Mouse (Mus musculus) thymus, adult 2 months (tissue): ENCODE results near the gene Fbxl18. TPM values are rescaled to one million over a fixed set of nuclear protein-coding genes. Genes with fewer than 3 reads are reported as not detected.
A peak's percentile ranks its signal among the peaks of the same experiment; 100 is the strongest.

ENCODE experiments used
- DNase-seq: peaks from one replicate; pipeline ENCODE4 v3.0.0; 2021
- H3K27ac ChIP-seq: fragments of 200-500 bp; 2 replicates; pipeline ENCODE4 v1.5.1; 2012; ENCODE audit warnings: low read length, control low read depth; ENCODE audit not compliant: control insufficient read depth, insufficient read depth
- H3K27me3 ChIP-seq: fragments of 200-500 bp; 2 replicates; pipeline ENCODE4 v1.6.1; 2012; ENCODE audit warnings: mild to moderate bottlenecking, low read length, moderate library complexity, mixed read lengths; ENCODE audit not compliant: control insufficient read depth, insufficient read depth
- H3K36me3 ChIP-seq: fragments of 200-500 bp; 2 replicates; pipeline ENCODE4 v1.6.1; 2012; ENCODE audit warnings: mild to moderate bottlenecking, low read length, moderate library complexity; ENCODE audit not compliant: control insufficient read depth, insufficient read depth
- H3K4me1 ChIP-seq: fragments of 200-500 bp; replicated peaks from 2 replicates; pipeline ENCODE4 v1.6.1; 2012; ENCODE audit warnings: low read length; ENCODE audit not compliant: control insufficient read depth, insufficient read depth
- H3K4me3 ChIP-seq: fragments of 200-500 bp; 2 replicates; pipeline ENCODE4 v1.5.1; 2012; ENCODE audit warnings: mild to moderate bottlenecking, low read length, control low read depth, moderate library complexity; ENCODE audit not compliant: control insufficient read depth, insufficient read depth
- CTCF ChIP-seq: fragments of 200-500 bp; IDR thresholded peaks from 2 replicates; pipeline ENCODE4 v1.5.1; 2012; ENCODE audit warnings: mild to moderate bottlenecking, control low read depth, low read length, moderate library complexity, borderline replicate concordance; ENCODE audit not compliant: control insufficient read depth, poor library complexity, insufficient read depth; ENCODE audit errors: extremely low read depth
- POLR2A ChIP-seq: fragments of 200-500 bp; IDR thresholded peaks from 2 replicates; pipeline ENCODE4 v1.6.1; 2012; ENCODE audit warnings: mild to moderate bottlenecking, low read length, control low read depth, moderate library complexity; ENCODE audit not compliant: control insufficient read depth, poor library complexity, insufficient read depth; ENCODE audit errors: extremely low read depth
- WGBS: fragments of 180-500 bp; shearing (Covaris S2); methylation state at CpG from one replicate; pipeline ENCODE4 v1.1.7; 2018; 5-methylcytosine and 5-hydroxymethylcytosine counted together
- polyA plus RNA-seq: library from polyadenylated mRNA; depleted of rRNA; stranded (reverse); fragments of >200 nt; gene quantifications from 2 replicates; pipeline ENCODE4 v1.2.3, GENCODE M21; 2012

Fbxl18 gene
- polyA plus RNA-seq, 1 experiment: 25.8 TPM

DNA sequence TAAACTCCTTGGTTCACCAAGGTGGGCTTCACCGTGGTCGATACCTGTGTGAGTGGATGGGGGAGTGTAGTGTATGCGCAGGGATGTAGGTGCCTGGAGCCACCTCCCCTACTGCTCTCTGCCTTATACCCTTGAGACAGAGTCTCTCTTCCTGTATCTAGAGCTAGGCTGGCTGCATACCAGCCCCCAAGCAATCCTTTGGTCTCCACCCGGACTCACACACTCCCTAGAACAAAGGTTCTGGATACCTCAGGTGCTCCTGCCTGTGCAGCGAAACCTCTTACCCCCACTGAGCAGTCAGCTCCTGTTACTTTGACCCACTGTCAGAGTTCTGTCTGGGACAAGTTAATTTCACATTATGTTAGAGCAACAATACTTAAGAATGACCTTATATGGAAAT lies 69.6 kb downstream of the Fbxl18 start:
- no peak overlapping the region for H3K27ac ChIP-seq
- 92% methylated on average over 5 of the region's 5 CpGs for WGBS
- DNase-seq: no peak
- no peak overlapping the region for H3K4me3 ChIP-seq
- peaks cover 15% of the 10 kb centered on the region; the same call in 1 of the 2 replicates for H3K27me3 ChIP-seq
- H3K4me1 ChIP-seq: no peaks in the 10 kb centered on the region
- TF ChIP-seq POLR2A (no peak), CTCF (no peak)
- H3K36me3 ChIP-seq: no peaks in the 10 kb centered on the region

DNA sequence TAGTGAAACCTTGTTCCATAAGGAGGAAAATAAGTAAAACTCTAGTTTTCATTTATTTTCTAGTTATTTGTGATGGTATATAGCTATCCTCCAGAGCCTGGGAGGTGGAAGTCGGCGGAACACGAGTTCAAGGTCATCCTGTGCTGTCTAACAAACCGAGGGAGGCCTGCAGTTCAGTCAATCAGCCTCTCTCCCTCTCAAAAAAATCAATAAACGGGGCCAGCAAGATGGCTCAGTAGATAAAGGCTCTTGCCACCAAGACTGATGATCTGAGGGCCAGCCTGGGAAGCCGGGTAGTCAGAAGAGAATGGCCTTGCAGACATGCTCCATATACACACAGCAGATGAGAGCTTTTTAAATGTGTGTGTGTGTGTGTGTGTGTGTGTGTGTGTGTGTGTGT lies 71.1 kb downstream of the Fbxl18 start:
- TF ChIP-seq CTCF: no peak
- no peak for TF ChIP-seq POLR2A
- Histone ChIP-seq H3K4me1 (no peaks in the 10 kb centered on the region), H3K27me3 (peaks cover 21% of the 10 kb centered on the region; the same call in 1 of the 2 replicates), H3K4me3 (no peak overlapping the region), H3K36me3 (no peaks in the 10 kb centered on the region), H3K27ac (no peak overlapping the region)
- WGBS: 88% methylated on average over 6 of the region's 6 CpGs
- DNase-seq: no peak

DNA sequence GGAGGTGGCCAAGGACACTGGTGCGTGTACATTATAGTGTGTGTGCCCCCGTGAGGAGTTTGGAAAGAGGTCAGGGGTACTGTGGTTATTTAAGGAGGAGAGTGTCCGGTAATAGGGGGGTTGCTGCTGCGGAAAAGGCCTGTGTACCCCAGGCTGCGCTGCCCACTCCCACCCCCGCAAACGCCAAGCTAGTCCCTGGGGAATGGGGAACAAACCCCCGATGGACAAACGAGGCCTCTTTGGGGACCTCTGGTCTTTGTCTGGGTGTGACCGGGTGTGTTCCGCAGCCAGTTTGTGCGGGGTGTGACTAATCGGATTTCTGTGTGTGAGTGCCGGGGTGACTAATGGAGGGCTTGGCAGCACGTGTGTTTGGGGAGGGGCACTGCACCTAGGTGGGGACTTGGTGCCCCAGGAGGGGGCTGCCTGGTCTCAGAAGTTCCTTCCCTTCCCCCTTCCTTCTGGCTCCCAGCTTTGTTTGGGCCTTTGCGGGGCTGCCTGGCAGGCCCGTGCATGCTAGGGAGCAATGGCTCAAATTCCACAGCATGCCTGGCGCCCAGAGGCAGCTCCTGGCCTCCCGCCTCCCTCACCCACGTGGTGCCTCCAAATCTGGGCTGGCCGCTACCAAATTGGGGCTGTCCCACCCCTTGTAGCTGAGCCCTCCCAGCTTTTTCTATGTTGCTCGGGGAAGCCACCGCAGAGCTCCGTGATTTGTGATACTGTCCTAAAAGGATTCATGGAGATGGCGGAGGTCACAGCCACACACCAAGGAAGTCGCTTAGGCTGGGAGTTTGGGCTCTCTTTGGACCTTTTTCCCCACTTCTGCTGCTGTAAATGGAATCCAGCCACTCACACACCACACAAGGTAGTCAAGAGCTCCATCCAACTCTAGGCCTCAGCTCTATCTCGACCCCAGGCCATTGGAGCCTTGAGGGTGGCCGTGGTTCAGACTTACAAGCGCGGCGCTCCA lies 71.8 kb downstream of the Fbxl18 start:
- Histone ChIP-seq H3K27me3 (peaks cover 21% of the 10 kb centered on the region; the same call in 1 of the 2 replicates), H3K4me3 (no peak overlapping the region), H3K36me3 (no peaks in the 10 kb centered on the region), H3K27ac (peak overlapping the region; percentile 10; the same call in 1 of the 2 replicates), H3K4me1 (no peaks in the 10 kb centered on the region; the same call in 1 of the 2 replicates)
- no peak for TF ChIP-seq CTCF
- TF ChIP-seq POLR2A: no peak
- no peak for DNase-seq
- WGBS: 37% methylated on average over 31 of the region's 31 CpGs

DNA sequence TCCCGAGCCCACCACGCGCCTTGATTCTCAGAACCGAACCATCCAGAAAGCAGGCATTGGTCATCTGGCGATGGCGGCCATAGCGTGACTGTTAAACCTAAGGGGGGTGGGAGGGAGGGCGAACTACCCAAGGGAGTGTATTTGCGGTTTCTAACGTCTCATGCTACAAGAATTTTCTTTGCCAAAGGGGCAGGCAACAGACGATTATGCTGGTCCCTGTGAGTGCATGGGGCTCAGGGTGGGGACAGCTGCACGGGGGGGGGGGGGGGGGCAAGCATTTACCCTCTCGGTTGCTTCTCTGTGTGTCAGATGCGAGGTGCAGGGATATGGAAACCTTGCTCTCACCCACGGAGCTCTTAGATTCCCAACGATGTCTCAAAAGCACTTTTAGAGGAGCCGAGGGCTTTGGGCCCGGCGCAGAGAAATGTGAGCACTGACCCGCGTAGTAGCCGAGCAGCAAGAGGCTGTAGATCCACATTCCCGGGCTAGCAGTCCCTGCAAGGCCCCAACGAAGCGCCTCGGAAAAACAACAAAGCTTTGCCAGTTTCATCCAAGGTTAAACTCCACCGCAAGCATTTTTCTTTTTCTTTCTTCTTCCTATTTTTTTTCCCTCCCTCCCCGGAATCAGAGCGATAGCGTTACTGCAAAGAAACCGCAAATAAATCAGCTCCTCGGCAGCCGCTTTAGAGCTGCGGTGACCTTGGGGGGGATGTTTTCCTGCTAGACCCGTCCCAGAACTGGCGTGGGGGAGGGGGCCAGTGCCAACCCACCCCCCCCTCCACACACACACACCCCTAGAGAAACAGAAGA lies 72.7 kb downstream of the Fbxl18 start:
- WGBS: under 1% methylated on average over 36 of the region's 36 CpGs
- peak overlapping the region; percentile 23; the same call in 1 of the 2 replicates for H3K27ac ChIP-seq
- H3K36me3 ChIP-seq: no peaks in the 10 kb centered on the region
- DNase-seq: no peak
- H3K4me1 ChIP-seq: no peaks in the 10 kb centered on the region; the same call in 1 of the 2 replicates
- peaks cover 28% of the 10 kb centered on the region for H3K27me3 ChIP-seq
- TF ChIP-seq CTCF (no peak), POLR2A (no peak)
- 0 out of 2 replicates have a peak overlapping the region, but pooled peaks have one; percentile 8 for H3K4me3 ChIP-seq

DNA sequence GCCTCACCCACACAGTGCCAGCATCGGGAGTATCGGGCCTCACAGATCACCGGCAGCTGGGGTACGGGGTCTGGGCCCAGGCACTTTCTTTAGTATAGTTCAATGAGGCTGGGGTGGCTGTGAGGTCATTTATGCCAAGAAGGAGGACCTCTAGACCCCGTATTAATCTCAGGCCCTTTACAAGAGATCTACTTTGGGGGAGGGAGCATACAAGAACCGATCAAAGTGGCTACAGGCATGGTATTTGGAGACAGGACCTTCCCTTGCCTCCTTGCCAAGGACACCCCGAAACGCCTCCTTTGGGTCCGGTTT lies 73.3 kb downstream of the Fbxl18 start:
- WGBS: 0% methylated on average over 9 of the region's 9 CpGs
- TF ChIP-seq CTCF (no peak), POLR2A (no peak)
- no peak overlapping the region for H3K27ac ChIP-seq
- H3K4me3 ChIP-seq: peak overlapping the region; percentile 36
- H3K36me3 ChIP-seq: no peaks in the 10 kb centered on the region
- peaks cover 3% of the 10 kb centered on the region for H3K4me1 ChIP-seq
- DNase-seq: no peak
- H3K27me3 ChIP-seq: peaks cover 32% of the 10 kb centered on the region
